Mouse (Mus musculus) ES-Bruce4 (cell line): ENCODE measurements around the gene Aqp6. TPM values are rescaled to one million over a fixed set of nuclear protein-coding genes. Genes with fewer than 3 reads are reported as not detected.

Experiments
- H3K27ac ChIP-seq: 2 replicates; pipeline ENCODE4 v1.5.1; 2012; ENCODE audit warnings: low read length, inconsistent platforms; ENCODE audit not compliant: insufficient read depth
- H3K27me3 ChIP-seq: 2 replicates; pipeline ENCODE4 v1.6.1; 2012; ENCODE audit warnings: mild to moderate bottlenecking, low read length, inconsistent platforms; ENCODE audit not compliant: control insufficient read depth, poor library complexity, insufficient read depth, severe bottlenecking
- H3K36me3 ChIP-seq: 2 replicates; pipeline ENCODE4 v1.6.1; 2012; ENCODE audit warnings: inconsistent platforms, mild to moderate bottlenecking, low read length, moderate library complexity; ENCODE audit not compliant: control insufficient read depth, poor library complexity, insufficient read depth, severe bottlenecking
- H3K4me1 ChIP-seq: one replicate; pipeline ENCODE4 v1.8.1; 2011; ENCODE audit warnings: low read length; ENCODE audit not compliant: control insufficient read depth, insufficient read depth
- H3K4me3 ChIP-seq: 2 replicates; pipeline ENCODE4 v1.5.1; 2011; ENCODE audit warnings: low read depth, mild to moderate bottlenecking, low read length
- H3K9ac ChIP-seq: 2 replicates; pipeline ENCODE4 v1.6.1; 2012; ENCODE audit warnings: low read depth, mild to moderate bottlenecking, inconsistent platforms; ENCODE audit not compliant: poor library complexity, severe bottlenecking
- H3K9me3 ChIP-seq: replicated peaks from 2 replicates; pipeline ENCODE4 v1.6.1; 2012; ENCODE audit warnings: mild to moderate bottlenecking, low read length, inconsistent platforms; ENCODE audit not compliant: control insufficient read depth, poor library complexity, insufficient read depth, severe bottlenecking
- CTCF ChIP-seq: IDR thresholded peaks from one replicate; pipeline ENCODE4 v1.8.1; 2011; ENCODE audit warnings: low read depth, low read length
- EP300 ChIP-seq: IDR thresholded peaks from 2 replicates; pipeline ENCODE4 v1.6.1; 2011; ENCODE audit warnings: low read depth, low read length; ENCODE audit not compliant: insufficient read depth
- POLR2A ChIP-seq: IDR thresholded peaks from one replicate; pipeline ENCODE4 v1.8.1; 2011; ENCODE audit warnings: low read length; ENCODE audit not compliant: insufficient read depth
- polyA plus RNA-seq: library from polyadenylated mRNA; stranded (reverse); fragments of >200 nt; gene quantifications from 2 replicates; pipeline ENCODE4 v1.2.4, GENCODE M21; 2011; ENCODE audit warnings: low read depth; ENCODE audit not compliant: missing spikeins, insufficient read depth, insufficient read length

The Aqp6 gene
- polyA plus RNA-seq, 1 experiment = 0.42 TPM

GRCm38 (mm10) chr15:99643832-99644231 is 42.6 kb downstream of the Aqp6 start:
- Histone ChIP-seq H3K4me1 (no peaks in the 10 kb centered on the region), H3K4me3 (no peak overlapping the region), H3K36me3 (peaks cover 14% of the 10 kb centered on the region), H3K9ac (no peak overlapping the region), H3K27ac (no peak overlapping the region), H3K9me3 (no peaks in the 10 kb centered on the region), H3K27me3 (no peaks in the 10 kb centered on the region)
- TF ChIP-seq POLR2A = no peak
- TF ChIP-seq CTCF = no peak
- TF ChIP-seq EP300 = no peak

- Histone ChIP-seq H3K27ac (no peak overlapping the region), H3K27me3 (no peaks in the 10 kb centered on the region), H3K9ac (no peak overlapping the region), H3K4me1 (no peaks in the 10 kb centered on the region), H3K4me3 (no peak overlapping the region), H3K36me3 (peaks cover 9% of the 10 kb centered on the region), H3K9me3 (no peaks in the 10 kb centered on the region)
- TF ChIP-seq CTCF (no peak), POLR2A (no peak), EP300 (no peak)
Observed at GRCm38 (mm10) chr15:99644776-99645175, 43.6 kb downstream of the Aqp6 start.

- Histone ChIP-seq H3K4me3 (no peak overlapping the region), H3K27ac (no peak overlapping the region), H3K9ac (no peak overlapping the region), H3K27me3 (no peaks in the 10 kb centered on the region), H3K36me3 (0 out of 2 replicates have a peak, but pooled peaks cover 3% of the 10 kb centered on the region), H3K4me1 (peaks cover 2% of the 10 kb centered on the region), H3K9me3 (no peaks in the 10 kb centered on the region)
- TF ChIP-seq EP300 (no peak), CTCF (no peak), POLR2A (no peak)
Observed at GRCm38 (mm10) chr15:99648326-99648725, 47.1 kb downstream of the Aqp6 start.

GRCm38 (mm10) chr15:99649067-99649761 is 48.0 kb downstream of the Aqp6 start:
- TF ChIP-seq CTCF = no peak
- TF ChIP-seq EP300 = no peak
- TF ChIP-seq POLR2A = no peak
- Histone ChIP-seq H3K9ac (no peak overlapping the region; the same call in 1 of the 2 replicates), H3K36me3 (0 out of 2 replicates have a peak, but pooled peaks cover 3% of the 10 kb centered on the region), H3K27me3 (no peaks in the 10 kb centered on the region), H3K4me1 (peaks cover 2% of the 10 kb centered on the region), H3K9me3 (no peaks in the 10 kb centered on the region), H3K27ac (no peak overlapping the region), H3K4me3 (no peak overlapping the region)

GRCm38 (mm10) chr15:99650304-99650703 is 49.1 kb downstream of the Aqp6 start:
- Histone ChIP-seq H3K9me3 (no peaks in the 10 kb centered on the region), H3K36me3 (0 out of 2 replicates have a peak, but pooled peaks cover 3% of the 10 kb centered on the region), H3K27me3 (no peaks in the 10 kb centered on the region), H3K4me1 (peaks cover 2% of the 10 kb centered on the region), H3K9ac (peak overlapping the region; percentile 99), H3K27ac (no peak overlapping the region), H3K4me3 (peak overlapping the region; percentile 31)
- TF ChIP-seq CTCF (no peak), POLR2A (no peak), EP300 (no peak)

- Histone ChIP-seq H3K9ac (peak within 1 kb of the TSS; percentile 99), H3K27ac (peak within 1 kb of the TSS; percentile 60), H3K4me1 (peaks cover 2% of the 10 kb centered on the region), H3K4me3 (peak within 1 kb of the TSS; percentile 90), H3K27me3 (no peaks in the 10 kb centered on the region), H3K36me3 (0 out of 2 replicates have a peak, but pooled peaks cover 3% of the 10 kb centered on the region), H3K9me3 (no peaks in the 10 kb centered on the region)
- no peak for TF ChIP-seq EP300
- peak; percentile 3 for TF ChIP-seq POLR2A
Observed at GRCm38 (mm10) chr15:99651163-99651872, 50.1 kb downstream of the Aqp6 start, which contains the start of gene Racgap1. Gene Racgap1 (minus strand): TSS chr15:99651656.
